Mouse (Mus musculus) cerebellum, adult 11 months (tissue): ENCODE measurements around the gene Cyp2w1.
"Not testable (repeated sequence)": the region's sequence is repeated elsewhere in the genome, so short reads cannot be mapped to it uniquely, and the experiment has no call there.

Source experiments
- DNase-seq: peaks from one replicate; pipeline ENCODE4 v3.0.0; 2022

The Cyp2w1 gene

DNA sequence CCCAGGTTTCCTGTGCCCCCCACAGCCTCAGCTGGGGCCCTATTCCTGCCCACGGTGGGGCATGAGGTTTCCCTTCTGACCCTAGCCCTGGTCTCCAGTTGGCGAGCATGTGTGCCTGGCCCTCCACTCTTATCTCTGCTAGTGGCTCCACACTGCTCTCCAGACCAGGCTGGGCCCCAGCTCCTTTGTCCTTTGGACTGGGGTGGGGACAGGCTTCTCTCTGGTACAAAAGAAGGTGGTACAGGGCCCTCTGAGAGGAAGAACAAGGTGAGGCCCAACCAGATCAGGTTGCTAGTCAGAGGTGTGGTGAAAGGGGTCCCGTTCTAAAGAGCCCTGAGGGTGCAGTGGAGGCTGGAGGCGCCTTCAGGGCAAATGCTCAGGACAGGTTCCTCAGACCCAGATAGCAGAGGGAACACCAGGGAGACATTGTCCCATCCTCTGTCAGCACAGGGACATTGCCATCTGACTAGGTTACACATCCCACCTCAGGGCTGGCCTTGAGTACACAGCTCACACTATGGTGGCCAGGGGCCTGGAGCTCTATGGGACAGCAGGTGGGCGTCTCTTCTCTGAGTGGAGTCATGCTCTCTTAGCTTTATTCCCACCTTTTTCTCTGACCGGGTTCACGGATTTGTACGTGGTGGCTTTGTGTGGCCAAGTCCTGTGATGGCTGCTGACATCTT lies 19.7 kb upstream of the Cyp2w1 start:
- DNase-seq, result no peak

DNA sequence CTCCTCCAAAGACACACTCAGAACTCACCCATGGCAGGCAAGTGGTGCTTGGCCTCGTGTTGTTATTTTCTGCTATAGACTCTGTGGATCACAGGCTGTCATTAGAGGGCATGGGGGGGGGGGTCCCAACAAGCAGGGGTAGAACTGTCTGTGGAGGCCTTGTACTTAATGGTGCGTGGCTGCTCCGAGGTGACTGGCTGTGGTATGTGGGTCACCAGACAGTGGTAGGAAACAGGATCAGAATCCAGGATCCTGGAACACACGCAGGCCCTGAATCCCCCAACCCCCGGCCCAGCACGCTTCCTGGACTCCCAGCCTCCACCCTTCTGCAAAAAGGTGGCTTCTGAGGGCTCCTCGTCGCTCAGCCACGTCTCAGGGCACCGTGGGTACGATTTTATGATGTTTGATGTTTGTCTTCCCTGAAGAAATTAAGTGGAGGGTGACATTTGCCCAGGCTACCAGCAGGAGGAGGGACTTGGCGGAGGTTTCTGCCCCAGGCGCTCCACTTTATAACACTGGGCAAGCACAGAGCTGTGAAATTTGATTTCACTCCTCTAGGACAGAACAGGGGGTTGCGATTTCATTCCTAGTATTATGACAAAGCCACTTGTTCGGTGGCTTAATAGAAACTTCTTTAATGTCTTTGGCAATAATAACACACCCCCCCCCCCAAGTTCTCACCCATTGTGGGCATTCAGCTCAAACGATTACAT lies 19.0 kb upstream of the Cyp2w1 start:
- DNase-seq, result no peak

DNA sequence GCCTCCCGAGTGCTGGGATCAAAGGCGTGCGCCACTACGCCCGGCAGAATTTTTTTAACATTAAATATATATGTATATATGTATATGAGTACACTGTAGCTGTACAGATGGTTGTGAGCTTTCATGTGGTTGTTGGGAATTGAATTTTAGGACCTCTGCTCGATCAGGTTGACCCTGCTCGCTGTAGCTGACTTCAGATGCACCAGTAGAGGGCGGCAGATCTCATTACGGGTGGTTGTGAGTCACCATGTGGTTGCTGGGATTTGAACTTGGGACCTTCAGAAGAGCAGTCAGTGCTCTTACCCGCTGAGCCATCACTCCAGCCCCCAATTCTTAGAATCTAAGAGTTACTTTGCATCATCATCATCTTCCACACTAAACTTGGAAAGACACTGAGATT lies 18.0 kb upstream of the Cyp2w1 start:
- DNase-seq, result not testable (repeated sequence)

DNA sequence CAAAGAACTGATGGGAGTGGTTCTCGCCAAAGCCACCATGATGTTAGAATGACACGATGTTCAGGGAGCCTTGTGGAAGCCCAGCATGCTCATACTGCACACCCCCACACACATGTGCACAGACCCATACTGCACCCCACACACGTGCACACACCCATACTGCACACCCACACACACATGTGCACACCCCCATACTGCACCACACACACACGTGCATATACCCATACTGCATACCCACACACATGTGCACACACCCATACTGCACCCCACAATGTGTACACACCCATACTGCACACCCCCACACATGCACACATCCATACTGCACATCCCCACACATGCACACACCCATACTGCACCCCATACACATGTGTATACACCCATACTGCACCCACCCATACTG lies 16.8 kb upstream of the Cyp2w1 start:
- DNase-seq, result no peak

DNA sequence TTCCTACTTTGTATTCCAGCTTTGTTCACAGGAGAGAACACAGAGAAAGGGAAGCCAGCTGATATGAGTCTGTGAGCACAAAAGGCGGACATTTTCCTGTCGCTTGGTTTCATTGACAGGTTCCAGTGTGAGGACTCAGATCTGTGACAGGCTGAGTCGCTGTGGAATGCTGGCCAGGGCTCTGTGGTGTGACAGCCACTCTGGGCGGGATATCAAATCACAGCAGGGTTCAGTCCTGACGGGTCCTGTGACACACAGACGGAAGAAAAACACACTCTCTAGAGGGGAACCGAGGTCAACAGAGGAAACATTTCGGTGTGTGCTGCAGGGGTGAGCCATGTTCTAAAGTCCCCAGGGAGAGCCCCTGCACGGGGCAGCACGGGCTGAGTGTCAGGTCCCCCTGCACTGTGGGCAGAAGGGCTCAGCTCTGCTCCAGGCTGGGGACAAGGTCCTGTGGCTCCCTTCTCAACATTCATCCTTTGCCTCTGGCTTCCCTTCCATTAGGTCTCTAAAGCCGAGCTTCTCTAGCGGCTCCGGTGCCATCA lies 14.5 kb upstream of the Cyp2w1 start:
- peak; percentile 81 for DNase-seq

DNA sequence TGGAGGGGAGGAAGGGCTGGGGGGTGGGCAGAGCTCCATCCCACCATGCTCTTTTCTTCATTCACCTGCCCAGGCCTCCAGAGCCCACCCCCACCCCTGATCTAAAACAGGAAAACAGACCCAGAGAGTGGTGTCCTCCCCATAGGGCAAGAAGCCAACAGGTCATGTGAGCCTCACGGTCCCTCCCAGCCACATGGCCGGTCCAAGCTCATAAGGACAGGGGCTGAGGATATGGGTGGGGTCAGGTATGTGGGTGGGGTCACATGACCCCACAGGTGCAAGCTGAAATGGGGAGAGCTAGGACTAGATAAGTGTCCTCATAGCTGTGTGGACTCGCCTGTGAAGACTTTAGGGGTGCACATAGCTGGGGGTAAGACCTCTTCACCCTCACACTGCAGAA lies 14.0 kb upstream of the Cyp2w1 start:
- DNase-seq, result peak; percentile 45

DNA sequence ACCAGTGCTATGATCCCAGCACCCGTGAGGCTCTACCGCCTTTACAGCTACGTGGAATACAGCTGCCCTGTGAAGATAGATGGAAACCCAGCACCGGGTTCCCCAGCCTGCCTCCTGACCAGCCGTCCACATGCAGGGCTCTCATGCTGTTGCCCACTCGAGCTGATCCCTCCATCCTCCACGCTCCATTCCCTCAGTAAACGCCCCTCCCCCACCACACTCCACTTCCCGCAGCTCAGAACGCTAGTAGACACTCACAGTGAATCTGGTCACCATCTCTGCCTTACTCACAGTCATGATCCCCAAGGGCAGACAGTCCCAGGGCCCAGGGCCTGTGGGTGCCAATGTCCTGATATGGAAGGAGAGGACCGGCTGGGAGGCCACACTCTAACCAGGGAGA lies 13.5 kb upstream of the Cyp2w1 start:
- DNase-seq, result no peak

DNA sequence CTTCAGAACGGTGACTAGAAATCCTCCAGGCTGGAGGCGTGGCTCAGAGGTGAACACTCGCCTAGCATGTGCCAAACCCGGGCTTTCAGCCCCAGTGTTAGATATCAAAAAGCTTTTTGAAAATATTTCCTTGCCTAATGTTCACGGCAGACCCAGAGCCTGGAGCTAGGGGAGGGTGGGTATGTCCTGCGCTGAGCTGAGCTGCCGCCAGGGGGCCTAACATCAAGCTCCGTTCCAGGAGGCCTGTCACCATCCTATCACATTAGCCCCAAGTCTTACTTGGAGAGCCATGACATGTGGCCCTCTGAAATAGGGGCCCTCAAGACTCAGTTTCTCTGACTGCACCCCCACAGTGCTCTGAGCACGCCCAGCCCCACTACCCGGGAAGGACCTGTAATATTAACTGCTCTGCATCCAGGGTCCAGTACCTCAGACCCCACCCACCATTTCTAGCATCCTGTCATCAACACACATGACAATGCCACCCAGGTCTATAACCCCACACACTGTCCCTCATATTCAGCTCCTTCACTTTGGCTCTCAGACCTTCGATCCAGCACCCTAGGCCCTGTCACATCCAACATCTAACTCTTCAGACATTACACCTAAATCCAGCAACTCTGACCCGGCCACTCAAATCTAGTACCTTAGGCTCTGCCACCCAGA lies 8.3 kb upstream of the Cyp2w1 start:
- peak; percentile 70 for DNase-seq

DNA sequence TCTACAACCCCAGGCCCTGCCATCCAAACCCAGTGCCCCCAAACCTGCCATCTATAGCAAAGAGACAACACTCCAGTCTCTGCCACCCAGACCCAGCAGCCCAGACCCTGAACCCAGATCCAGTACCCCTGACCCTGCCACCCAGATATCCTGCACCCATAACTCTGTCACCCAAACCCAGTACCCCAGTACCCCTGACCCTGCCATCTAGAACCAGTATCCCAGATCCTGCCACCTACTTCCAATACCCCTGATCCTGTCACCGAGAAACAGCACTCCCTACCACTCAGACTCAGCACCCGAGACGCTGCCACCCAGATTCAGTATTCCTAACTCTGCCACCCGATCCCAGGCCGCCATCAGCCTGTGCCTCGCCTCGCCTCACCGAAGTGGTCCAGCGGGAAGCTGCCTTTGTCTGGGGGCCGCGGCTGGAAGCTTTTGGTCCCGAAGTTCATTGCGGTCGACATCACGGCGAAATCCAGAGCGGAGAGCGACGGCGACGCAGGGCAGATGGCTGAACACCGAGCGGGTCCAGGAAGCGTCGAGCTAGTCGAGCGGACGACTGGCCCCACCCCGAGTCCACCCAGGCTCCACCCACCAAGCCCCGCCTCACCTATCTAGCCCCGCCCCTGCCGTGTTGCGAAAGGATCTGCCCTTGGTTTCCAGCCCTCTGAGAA lies 7.6 kb upstream of the Cyp2w1 start:
- peak; percentile 90 for DNase-seq

DNA sequence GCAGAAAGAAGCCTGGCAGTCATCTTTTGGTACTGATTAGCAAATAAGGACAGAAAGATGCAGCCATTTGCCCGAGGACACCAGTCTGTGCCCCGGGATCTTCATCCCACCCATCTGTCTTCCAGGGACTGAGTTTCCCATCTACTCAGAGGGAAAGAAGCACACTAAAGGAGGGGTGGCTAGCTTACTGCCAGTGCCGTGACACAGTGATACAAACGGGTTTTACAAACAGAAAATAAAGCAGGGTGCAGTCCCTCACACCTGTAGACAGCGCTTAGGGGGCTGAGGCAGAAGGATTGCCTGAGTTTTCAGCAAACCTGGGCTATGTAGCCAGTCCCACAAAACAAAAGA lies 7.1 kb upstream of the Cyp2w1 start:
- no peak for DNase-seq

DNA sequence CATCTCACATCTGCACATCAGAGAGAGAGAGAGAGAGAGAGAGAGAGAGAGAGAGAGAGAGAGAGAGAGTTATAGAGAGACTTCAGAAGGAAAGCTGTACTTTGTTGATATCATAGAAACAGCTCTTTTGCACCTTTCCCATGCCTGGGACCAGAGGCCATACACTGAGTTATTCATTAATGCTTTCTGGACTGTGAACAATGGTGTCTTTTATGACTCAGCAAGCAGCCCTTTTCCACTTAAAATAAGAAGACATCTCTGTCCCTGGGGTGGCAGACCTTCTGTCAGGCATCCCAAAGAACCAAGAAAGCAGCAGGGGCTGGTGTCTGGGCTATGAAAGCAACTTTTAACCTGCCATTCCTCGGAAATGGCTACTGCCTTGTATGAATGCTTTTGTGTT lies 5.2 kb upstream of the Cyp2w1 start:
- DNase-seq, result no peak

DNA sequence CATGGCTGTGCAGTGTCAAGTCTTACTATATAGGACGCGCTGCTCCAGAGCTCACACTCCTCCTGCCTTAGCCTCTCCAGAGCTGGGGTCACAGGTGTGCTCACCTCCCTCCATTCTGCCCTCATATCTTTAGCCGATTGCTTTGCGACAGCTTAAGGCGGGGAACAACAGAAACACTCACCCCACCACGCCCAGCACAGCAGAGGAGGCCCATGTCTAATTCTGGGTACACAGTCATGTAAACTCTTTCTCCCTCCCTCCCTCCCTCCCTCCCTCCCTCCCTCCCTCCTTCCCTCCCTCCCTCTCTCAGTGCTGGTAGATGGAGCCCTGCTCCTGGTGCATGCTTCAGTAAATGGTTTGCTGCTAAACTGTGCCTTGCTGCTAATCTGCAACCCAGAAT lies 2.7 kb upstream of the Cyp2w1 start:
- DNase-seq, result no peak

DNA sequence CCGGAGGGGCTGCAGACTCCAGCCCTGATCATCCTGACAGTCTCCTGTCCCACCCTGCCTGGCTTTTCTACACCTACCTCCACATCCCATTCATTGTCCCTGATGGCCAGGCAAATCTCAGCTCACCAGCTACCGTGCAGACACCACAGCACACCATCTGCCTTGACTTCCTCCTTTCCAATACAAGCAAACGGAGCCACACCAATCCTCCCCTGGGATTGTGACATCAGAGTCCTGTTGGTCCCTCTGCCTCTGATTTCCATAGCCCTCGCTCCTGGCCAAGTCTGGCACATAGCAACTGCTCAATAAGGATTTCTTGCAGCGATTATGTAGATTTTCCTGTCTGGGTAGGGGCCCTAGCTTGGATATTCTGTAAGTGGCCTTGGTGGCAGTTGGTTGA lies 1.3 kb upstream of the Cyp2w1 start, which contains the start of gene Cox19:
Gene Cox19, minus strand, starts transcription at position 285 of the 400 bp plus-strand sequence.
- no peak for DNase-seq

DNA sequence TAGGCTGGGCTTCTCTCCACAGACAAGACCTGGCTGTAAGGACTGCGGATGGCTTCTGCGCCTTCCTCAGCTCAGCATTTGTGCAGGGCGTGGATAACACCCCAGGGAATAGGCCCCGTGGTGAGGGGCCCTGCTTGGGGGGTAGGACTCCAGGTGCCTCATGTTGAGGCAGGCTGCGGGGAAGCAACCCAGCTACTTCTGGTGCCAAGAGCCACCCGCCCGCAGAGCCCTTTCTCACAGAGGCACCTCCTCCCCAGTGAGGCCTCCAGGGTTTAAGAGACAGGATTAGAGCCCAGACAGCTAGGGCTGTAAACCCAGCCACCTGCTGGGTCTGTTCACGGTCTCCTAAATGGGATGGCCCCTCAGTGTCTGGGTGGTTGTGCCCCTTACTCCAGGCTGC lies 789 bp upstream of the Cyp2w1 start:
- DNase-seq, result no peak

DNA sequence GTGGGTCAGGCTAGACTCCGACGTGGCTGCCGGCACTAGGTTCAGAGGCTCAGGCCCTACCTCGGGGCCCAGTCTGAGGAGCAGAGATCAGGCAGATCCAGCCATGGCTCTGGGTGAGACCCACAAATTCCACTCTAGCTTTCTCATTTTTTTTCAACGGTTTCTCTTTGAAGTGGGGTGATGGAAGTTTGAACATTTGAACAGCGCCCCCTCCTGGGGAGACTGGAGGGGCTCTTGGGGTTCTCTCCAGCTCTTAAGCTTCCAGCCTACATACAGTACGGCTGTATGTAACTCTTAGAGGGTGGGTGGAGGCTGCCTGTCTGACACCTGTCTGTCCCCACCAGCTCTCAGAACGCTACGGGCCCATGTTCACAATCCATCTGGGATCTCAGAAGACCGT lies 1.1 kb downstream of the Cyp2w1 start:
- DNase-seq, result no peak

DNA sequence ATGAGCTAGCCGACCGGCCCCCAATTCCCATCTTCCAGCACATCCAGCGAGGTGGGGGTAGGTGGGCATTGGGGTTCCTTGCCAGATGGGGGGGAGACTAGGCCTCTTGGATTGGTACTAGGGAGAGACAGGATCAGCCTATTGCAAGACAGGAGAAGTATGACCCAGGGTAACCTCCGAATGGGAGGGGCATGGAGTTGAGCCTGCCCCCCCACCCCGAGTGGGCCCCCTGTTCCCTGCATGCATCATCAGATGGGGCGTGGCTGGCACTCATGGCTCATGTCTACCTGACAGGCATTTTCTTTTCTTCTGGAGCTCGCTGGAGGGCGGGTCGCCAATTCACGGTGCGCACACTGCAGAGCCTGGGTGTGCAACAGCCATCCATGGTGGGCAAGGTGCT lies 1.5 kb downstream of the Cyp2w1 start:
- DNase-seq, result no peak

DNA sequence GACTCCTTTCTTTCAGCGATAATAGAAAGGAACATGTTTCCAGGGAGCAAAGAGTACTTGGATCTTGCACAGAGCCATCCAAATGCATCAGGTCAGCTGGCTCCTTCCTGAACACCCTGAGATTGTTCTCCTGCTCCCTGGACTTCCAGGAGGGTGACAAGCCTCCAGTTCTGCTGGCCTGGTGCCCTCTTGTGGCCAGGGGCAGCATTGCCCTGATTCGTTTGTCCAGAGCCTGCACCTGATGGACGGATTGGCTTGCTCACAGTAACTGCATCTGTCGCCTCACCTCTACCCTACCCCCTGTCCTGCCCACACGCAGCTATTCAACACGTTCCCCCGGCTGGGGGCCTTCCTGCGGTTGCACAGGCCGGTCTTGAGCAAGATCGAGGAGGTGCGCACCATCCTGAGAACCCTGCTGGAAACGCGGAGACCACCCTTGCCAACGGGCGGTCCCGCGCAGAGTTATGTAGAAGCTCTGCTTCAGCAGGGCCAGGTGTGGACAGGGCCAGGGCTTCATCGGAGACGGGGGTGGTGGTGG lies 2.9 kb downstream of the Cyp2w1 start:
- DNase-seq, result peak; percentile 82

DNA sequence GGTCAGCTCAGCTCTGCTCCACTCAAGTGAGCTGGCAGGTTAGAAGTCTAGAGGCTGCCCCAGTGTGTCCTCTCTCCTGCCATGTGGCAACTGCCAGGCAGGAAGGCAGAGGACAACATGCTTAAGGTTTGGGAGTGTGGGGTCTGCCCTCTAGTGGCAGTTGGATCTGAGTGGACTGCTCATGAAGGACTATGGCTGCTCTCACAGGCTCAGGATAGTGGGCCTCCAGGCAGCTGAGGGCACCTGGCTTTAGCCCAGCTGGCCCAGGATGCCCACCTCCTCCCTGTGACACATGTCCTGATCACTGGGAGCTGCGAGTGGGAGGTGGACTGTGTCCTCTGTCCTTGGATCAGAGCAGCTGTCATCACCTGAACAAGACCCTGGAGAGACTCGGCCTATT lies 6.2 kb downstream of the Cyp2w1 start:
- no peak for DNase-seq

DNA sequence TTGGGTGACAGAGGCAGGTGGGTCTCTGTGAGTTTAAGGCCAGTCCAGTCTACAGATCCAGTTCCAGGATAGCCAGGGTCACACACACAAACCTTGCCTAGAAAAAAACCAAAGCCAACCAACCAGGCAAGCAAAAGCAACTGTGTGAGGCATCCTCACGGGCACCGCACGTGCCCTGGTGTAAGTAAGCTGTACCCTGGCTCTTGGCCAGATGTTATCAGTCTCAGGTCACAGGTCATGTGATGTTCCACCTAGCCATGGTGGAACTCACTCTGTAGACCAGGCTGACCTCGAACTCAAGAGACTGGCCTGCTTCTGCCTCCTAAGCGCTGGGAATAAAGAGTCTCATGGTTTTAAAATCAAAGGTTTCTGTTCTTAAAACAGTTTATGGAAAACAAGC lies 6.8 kb downstream of the Cyp2w1 start:
- DNase-seq, result no peak

DNA sequence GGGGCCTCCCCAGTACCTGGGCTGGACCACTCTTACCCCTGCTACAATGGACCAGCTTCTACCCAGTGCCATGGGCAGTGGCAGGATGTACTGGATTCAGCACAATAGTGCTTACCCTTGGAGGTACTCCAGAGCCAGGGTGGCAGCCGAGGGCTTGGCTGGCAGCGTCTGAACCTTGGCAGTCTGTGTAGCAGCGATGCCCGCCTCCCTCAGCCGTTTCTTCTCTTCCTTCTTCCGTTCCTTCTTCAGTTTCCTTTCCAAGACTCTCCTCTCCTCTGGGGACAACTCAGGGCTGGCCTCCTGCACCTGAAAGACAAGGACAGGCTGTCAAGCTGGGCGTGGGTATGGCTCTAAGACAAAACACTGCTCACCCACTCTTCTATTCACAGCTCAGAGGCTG lies 11.4 kb downstream of the Cyp2w1 start:
- no peak for DNase-seq

DNA sequence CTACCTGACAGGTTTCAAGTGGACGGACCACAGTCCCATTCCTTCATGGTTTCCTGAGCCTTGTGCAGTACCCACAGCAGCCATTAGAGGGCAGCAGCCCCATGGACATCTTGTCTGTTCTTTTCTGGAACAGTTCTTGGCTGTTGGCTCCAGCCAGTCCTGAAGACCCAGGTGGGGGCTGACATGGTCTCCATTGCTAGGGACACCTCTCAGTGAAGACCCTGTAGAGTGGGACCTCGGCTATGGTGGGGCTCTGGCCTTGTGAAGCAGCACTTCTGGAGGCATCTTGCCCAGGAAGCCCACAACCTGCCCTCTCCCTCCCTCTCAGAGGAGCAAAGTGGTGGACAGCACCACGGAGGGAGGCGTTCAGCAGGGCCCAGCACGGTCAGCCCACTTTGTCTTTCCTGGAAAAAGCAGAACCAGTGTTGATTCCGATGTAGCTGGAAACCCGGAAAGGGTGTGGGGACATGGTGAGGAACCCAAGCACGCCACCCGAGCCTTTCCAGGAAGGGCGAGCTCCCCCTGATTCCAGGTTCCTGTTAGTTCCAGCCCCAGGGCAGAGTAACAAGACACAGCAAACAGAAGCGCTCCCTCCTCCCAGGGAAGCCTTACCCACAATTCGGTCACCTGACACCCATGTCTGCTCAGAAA lies 12.0 kb downstream of the Cyp2w1 start:
- DNase-seq, result peak; percentile 85

DNA sequence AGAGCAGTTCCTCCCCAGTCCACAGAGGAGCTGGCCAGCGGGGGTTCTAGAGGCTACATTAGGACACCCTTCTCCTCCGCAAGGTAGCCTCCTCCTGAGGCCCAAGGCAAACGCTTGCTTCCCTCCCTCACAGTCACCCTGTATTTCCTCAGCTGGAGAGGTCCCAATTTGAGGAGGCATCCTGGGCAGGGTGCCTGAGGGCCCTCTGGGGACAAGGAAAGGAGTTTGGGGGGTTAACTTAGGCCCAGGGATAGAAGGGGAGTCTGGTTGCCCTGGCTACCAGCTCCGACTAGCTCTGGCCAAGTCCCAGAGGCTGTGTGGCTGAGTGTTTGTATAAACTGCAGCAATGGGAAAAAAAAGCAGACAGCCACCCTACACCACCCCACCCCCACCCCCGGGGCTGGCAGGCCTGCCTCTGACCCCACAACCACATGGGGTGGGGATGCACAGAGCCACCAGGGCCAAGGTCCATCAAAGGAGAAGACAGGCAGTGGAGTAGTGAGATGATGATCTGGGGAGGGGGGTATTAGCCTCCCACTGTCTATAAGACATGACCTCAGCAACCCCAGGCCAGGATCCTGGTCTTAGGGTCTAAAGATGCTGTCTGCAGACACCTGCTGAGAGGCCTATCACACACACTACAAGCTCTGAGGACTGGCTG lies 12.6 kb downstream of the Cyp2w1 start:
- no peak for DNase-seq
